Mouse (Mus musculus) liver, adult 2 months (tissue): ENCODE data around the gene Xpc. TPM values are rescaled to one million over a fixed set of nuclear protein-coding genes. Genes with fewer than 3 reads are reported as not detected.

Source experiments
- DNase-seq: peaks from one replicate; pipeline ENCODE4 v3.0.0-alpha.2; 2011; ENCODE audit warnings: low read depth, low spot score; ENCODE audit errors: extremely low read depth
- H3K27ac ChIP-seq: fragments of 200-500 bp; replicated peaks from 2 replicates; pipeline ENCODE4 v1.5.1; 2012; ENCODE audit warnings: low read depth, mild to moderate bottlenecking, control low read depth, inconsistent platforms, low read length; ENCODE audit not compliant: insufficient read depth
- H3K27me3 ChIP-seq: fragments of 200-500 bp; 2 replicates; pipeline ENCODE4 v1.6.1; 2012; ENCODE audit warnings: mild to moderate bottlenecking, moderate library complexity, low read length, inconsistent platforms; ENCODE audit not compliant: control insufficient read depth, insufficient read depth
- H3K36me3 ChIP-seq: fragments of 200-500 bp; 2 replicates; pipeline ENCODE4 v1.6.1; 2012; ENCODE audit warnings: low read length, inconsistent platforms; ENCODE audit not compliant: control insufficient read depth, insufficient read depth
- H3K4me1 ChIP-seq: fragments of 200-500 bp; 2 replicates; pipeline ENCODE4 v1.6.1; 2011; ENCODE audit warnings: low read length; ENCODE audit not compliant: control insufficient read depth, insufficient read depth
- H3K4me3 ChIP-seq: fragments of 200-500 bp; 2 replicates; pipeline ENCODE4 v1.5.1; 2011; ENCODE audit warnings: low read depth, mild to moderate bottlenecking, control low read depth, low read length, moderate library complexity; ENCODE audit not compliant: insufficient read depth
- H3K79me2 ChIP-seq: fragments of 200-500 bp; 2 replicates; pipeline ENCODE4 v1.6.1; 2012; ENCODE audit warnings: inconsistent platforms, mild to moderate bottlenecking, low read length, moderate library complexity; ENCODE audit not compliant: control insufficient read depth, insufficient read depth
- H3K9ac ChIP-seq: fragments of 200-500 bp; 2 replicates; pipeline ENCODE4 v1.6.1; 2012; ENCODE audit warnings: low read depth, mild to moderate bottlenecking, control low read depth, inconsistent platforms, low read length
- CTCF ChIP-seq: fragments of 200-500 bp; IDR thresholded peaks from 2 replicates; pipeline ENCODE4 v1.5.1; 2011; ENCODE audit warnings: low read depth, low read length, control low read depth
- POLR2A ChIP-seq: fragments of 200-500 bp; IDR thresholded peaks from 2 replicates; pipeline ENCODE4 v1.6.1; 2011; ENCODE audit warnings: low read length, control low read depth; ENCODE audit not compliant: insufficient read depth; ENCODE audit errors: extremely low read depth
- WGBS: fragments of 180-500 bp; shearing (Covaris S2); methylation state at CpG from one replicate; pipeline ENCODE4 v1.1.7; 2018; 5-methylcytosine and 5-hydroxymethylcytosine counted together
- polyA plus RNA-seq: library from polyadenylated mRNA; depleted of rRNA; stranded (reverse); fragments of >200 nt; gene quantifications from 2 replicates; pipeline ENCODE4 v1.2.3, GENCODE M21; 2012
- total RNA-seq: library from RNA; depleted of rRNA; stranded (reverse); fragments of >200 nt; gene quantifications from 2 replicates; pipeline ENCODE4 v1.2.3, GENCODE M21; 2014

Xpc gene
- total and polyA plus RNA-seq, 2 experiments: 5.6 to 12.4 TPM

DNA sequence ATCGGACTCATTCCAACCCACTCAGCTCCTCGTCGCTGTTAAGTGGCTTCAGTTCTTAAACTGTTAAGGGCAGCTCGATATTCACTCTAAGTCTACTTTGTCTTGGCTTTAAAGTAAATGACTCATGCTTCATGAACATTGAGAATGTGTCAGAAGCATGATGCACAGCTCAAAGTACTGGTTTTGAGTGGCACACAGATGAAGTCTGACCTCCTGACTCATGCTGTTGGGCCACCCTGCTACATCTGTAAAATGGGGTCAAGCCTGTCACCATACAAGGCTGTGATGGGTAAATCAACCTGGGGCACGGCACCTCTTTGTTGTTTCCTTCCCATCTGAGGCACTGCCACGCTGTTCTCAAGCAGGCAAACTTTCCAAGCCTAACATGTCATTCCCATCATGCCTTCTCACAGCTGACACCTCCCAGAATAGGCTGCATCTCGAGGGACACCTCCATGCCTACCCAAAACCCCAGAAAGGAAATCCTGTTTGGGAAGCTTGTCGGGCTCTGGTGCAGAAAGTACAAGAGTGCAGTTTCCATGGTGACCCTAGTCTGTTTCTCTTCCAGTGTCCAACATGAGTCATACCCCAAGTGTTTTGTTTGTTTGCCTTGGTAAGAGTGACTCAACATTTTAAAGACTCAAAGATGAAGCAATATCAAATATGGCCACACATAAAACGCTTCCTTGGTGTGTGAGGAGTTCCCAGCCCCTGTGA lies 27.0 kb downstream of the Xpc start:
- Histone ChIP-seq H3K4me3 (no peak overlapping the region), H3K27me3 (no peaks in the 10 kb centered on the region), H3K27ac (no peak overlapping the region), H3K9ac (no peak overlapping the region), H3K4me1 (peaks cover 3% of the 10 kb centered on the region; the same call in 1 of the 2 replicates), H3K79me2 (no peaks in the 10 kb centered on the region), H3K36me3 (peaks cover 23% of the 10 kb centered on the region)
- no peak for TF ChIP-seq CTCF
- TF ChIP-seq POLR2A: no peak
- peak; percentile 75 for DNase-seq
- WGBS: 63% methylated on average over 9 of the region's 9 CpGs

GRCm38 (mm10) chr6:91486736-91487453 lies 28.8 kb downstream of the Xpc start:
- TF ChIP-seq CTCF (no peak), POLR2A (no peak)
- H3K27ac ChIP-seq: no peak overlapping the region
- H3K36me3 ChIP-seq: peaks cover 23% of the 10 kb centered on the region

GRCm38 (mm10) chr6:91483371-91483770 lies 32.3 kb downstream of the Xpc start:
- no peak for DNase-seq
- 91% methylated on average over 2 of the region's 2 CpGs for WGBS
- no peak overlapping the region for H3K9ac ChIP-seq
- no peaks in the 10 kb centered on the region for H3K79me2 ChIP-seq
- H3K27me3 ChIP-seq: no peaks in the 10 kb centered on the region
- H3K27ac ChIP-seq: no peak overlapping the region
- peaks cover 18% of the 10 kb centered on the region for H3K36me3 ChIP-seq
- no peak overlapping the region for H3K4me3 ChIP-seq
- no peaks in the 10 kb centered on the region for H3K4me1 ChIP-seq
- TF ChIP-seq POLR2A (no peak), CTCF (no peak)

More at GRCm38 (mm10) chr6:91486736-91487453, 28.8 kb downstream of the Xpc start:
- Histone ChIP-seq H3K9ac (no peak overlapping the region), H3K4me1 (peaks cover 3% of the 10 kb centered on the region; the same call in 1 of the 2 replicates), H3K4me3 (no peak overlapping the region), H3K79me2 (no peaks in the 10 kb centered on the region), H3K27me3 (no peaks in the 10 kb centered on the region)
- DNase-seq: peak; percentile 45
- 86% methylated on average over 15 of the region's 15 CpGs for WGBS

- Histone ChIP-seq H3K9ac (no peak overlapping the region), H3K79me2 (peaks cover 4% of the 10 kb centered on the region; the same call in 1 of the 2 replicates), H3K36me3 (peaks cover 6% of the 10 kb centered on the region; the same call in 1 of the 2 replicates), H3K4me1 (peaks cover 7% of the 10 kb centered on the region), H3K27me3 (no peaks in the 10 kb centered on the region), H3K27ac (no peak overlapping the region), H3K4me3 (no peak overlapping the region)
- no peak for TF ChIP-seq CTCF
- TF ChIP-seq POLR2A: no peak
- DNase-seq: no peak
- WGBS: 93% methylated on average over 2 of the region's 2 CpGs
These were observed 39.1 kb downstream of the Xpc start for GRCm38 (mm10) chr6:91476541-91476940.

DNA sequence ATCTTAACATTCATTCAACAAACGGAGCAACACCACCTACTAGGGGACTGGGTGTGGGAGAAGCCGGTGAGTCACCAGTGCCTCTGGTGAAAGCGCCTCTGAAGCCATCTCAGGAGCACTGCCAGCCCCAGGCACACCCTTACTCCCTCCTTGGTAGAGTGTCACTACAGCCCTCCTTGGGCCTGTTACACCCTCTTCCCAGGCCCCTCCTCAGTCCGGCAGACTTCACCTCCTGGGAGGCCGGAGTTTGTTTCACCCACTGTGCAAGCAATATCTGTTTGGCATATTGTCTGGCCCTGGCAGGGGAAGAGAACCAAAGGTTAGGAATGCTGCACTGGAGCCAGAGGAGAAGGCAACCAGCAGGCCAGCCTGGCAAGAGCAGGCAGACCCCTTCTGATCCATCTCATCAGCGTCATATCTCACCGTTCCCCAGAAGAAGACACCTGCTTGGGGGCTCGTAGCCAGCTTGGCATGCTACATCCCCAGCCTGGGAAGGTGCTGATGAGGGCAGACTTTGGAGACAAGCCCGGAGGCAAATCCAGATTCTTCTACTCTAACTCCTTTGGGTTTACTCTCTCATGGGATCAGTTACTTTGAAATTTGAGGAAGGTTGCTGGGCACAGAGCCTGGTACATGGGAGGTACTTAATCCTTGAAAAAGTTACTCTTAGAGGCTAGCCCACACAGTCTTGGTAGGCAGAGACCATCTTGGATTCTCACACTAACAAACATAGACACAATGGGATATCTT lies 41.1 kb downstream of the Xpc start:
- H3K27ac ChIP-seq: no peak overlapping the region
- 49% methylated on average over 9 of the region's 9 CpGs for WGBS

More for the DNA sequence above, 41.1 kb downstream of the Xpc start:
- Histone ChIP-seq H3K79me2 (peaks cover 4% of the 10 kb centered on the region; the same call in 1 of the 2 replicates), H3K4me3 (peak overlapping the region; percentile 19; the same call in 1 of the 2 replicates), H3K36me3 (peaks cover 6% of the 10 kb centered on the region; the same call in 1 of the 2 replicates), H3K4me1 (peaks cover 7% of the 10 kb centered on the region), H3K27me3 (no peaks in the 10 kb centered on the region), H3K9ac (peak overlapping the region; percentile 20; the same call in 1 of the 2 replicates)
- peak; percentile 58 for DNase-seq
- no peak for TF ChIP-seq POLR2A
